Mouse (Mus musculus) colon, adult 2 months (tissue): ENCODE measurements around the gene Brpf1. TPM values are rescaled to one million over a fixed set of nuclear protein-coding genes. Genes with fewer than 3 reads are reported as not detected.

Source experiments
- polyA plus RNA-seq: library from polyadenylated mRNA; depleted of rRNA; stranded (reverse); fragments of >200 nt; gene quantifications from 2 replicates; pipeline ENCODE4 v1.2.3, GENCODE M21; 2012; rRNA removed

Brpf1 gene
- polyA plus RNA-seq: 18.4 and 20.7 TPM in 2 replicates

GRCm38 (mm10) chr6:113306986-113307349, at the start of gene Brpf1:
Gene Brpf1 (plus strand): TSS chr6:113307137.

DNA sequence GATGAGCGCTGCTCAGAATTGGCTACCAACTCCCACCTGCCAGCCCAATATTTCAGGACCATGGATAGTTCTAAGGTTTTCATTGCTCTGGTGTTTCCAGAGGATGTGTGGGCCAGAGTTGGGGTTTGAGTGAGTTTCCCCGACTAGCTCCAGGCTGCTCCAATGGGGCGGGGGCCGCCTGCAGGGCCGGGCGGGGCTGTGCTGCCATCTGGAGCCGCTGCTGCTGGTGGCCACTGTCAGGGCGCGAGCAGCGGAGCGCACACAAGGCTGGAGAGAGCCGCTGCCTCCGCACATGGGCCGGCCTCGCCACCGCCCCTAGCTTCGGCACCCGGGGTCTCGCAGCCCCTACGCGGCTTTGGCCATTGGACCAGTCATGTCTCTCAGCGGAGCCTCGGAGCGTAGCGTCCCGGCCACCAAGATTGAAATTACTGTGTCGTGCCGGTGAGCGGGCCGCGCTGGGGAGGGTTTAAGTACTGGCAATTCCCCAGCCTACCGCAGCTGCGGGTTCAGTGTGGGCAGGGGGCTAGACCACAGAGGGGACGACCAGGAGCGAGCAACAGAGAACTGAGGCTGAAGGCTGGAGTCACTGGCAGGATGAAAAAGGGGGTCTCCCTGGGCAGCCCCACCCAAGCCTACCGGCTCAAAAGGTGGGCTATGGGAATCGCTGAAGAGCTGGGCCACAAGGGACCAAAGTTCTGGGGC, 24.7 kb upstream of the Brpf1 start, which contains the start of gene Cpne9:
Gene Cpne9, plus strand, starts transcription at position 207 of the 702 bp plus-strand sequence.

DNA sequence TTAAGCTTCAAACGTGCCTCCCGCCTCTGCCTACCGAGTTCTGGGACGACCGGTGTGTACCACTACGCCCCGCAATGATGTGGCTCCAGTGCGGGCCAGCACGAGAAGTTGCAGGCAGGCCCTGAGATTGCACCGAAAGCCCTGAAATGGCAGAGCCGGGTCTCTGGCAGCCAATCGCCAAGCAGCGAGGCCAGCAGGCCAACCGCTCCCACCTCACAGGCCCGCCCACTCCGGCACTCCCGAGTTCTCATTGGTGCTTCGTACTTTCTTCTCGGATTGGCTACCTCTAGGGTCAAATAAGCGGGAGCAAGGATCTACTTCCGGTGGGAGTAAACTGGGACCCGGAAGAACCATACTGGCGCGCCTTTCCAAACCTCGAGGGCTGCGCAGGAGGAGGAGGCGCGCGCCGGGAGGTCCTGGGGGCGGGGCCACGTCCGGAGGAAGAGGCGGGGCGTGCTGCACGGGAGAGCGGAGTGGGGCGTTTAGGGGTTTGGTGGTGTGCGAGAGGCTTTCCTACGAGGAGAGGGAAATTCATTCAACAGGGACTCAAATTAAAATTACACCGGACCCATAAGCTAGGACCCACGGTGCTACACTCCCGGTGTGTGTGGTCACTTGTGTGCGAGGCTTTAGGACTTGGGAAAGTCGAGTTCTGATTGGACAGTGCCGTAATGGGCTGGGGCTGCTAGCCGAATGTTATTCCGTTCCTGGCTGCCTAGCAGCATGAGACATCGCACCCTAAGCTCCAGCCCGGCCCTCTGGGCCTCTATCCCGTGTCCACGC, 19.8 kb downstream of the Brpf1 start, which contains the start of gene Ogg1:
Gene Ogg1, plus strand, starts transcription at position 440 of the 783 bp plus-strand sequence.

DNA sequence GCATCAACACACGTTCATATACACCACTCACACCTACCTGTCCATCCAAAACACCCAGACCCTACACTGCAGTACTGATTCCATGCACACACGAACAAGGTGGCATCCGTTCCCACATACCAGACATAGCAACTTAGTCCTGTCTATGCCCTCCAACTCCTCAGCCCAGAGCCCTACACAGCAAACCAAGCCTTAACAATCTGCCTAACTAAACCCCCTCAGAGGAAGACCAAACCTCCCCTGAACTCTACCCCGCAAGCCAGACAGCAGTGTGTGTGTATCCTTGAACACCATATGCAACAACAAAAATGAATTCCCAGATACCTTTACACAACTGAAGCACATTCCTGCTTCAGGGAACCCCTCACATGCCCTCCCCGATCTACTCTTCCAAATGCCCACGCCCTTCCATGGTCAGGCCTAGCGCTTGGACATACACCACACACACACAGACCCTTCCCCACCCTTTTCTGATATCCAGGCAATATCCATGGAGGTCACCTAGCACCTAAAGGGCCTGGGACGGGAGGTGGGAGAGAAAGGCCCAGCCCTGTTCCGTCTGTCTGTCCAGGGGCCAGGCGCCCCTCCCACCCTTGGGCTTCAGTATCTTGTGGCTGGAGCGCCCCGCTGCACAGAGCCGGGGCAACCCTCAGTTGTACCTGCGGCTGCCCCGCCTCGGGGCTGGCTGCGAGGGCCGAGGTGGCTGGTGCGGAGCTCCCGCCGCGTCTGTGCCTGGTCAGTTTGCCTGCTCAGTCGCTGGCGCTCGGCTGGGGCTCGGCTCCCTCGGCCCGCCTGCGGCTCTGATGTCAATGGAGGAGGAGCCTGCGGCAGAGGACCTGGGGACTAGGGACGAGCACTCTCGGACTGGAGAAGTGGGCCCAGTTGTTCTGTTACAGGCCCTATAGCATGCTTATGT, 36.5 kb downstream of the Brpf1 start, which contains the start of gene Camk1:
Gene Camk1, minus strand, starts transcription at position 808 of the 916 bp plus-strand sequence.

Other genes with a start within 250 kb of the Brpf1 start
- gene Setd5, start 229.8 kb upstream of the Brpf1 start, polyA plus RNA-seq: 37.6 and 53.3 TPM in 2 replicates
- 0.69 and 0.83 TPM in 2 replicates for gene Lhfpl4, start 111.8 kb upstream of the Brpf1 start, polyA plus RNA-seq
- 49.7 and 54.9 TPM in 2 replicates for gene Mtmr14, start 69.3 kb upstream of the Brpf1 start, polyA plus RNA-seq
- not detected in 2 replicates for gene Cpne9, start 24.8 kb upstream of the Brpf1 start, polyA plus RNA-seq
- gene Ogg1, start 19.8 kb downstream of the Brpf1 start, polyA plus RNA-seq: 15.0 and 17.0 TPM in 2 replicates
- 51.0 and 52.5 TPM in 2 replicates for gene Camk1, start 36.8 kb downstream of the Brpf1 start, polyA plus RNA-seq
- 27.3 and 28.2 TPM in 2 replicates for gene Tada3, start 70.7 kb downstream of the Brpf1 start, polyA plus RNA-seq
- gene Arpc4, start 71.0 kb downstream of the Brpf1 start, polyA plus RNA-seq: 93.9 and 95.9 TPM in 2 replicates
- 13.7 and 17.6 TPM in 2 replicates for gene Ttll3, start 82.1 kb downstream of the Brpf1 start, polyA plus RNA-seq
- gene Rpusd3, start 112.2 kb downstream of the Brpf1 start, polyA plus RNA-seq: 60.5 and 82.9 TPM in 2 replicates
- gene Cidec, start 128.6 kb downstream of the Brpf1 start, polyA plus RNA-seq: 36.2 and 51.7 TPM in 2 replicates
- 40.7 and 52.2 TPM in 2 replicates for gene Jagn1, start 135.4 kb downstream of the Brpf1 start, polyA plus RNA-seq
- 65.1 and 72.6 TPM in 2 replicates for gene Il17re, start 151.3 kb downstream of the Brpf1 start, polyA plus RNA-seq
- 362 and 371 TPM in 2 replicates for gene Il17rc, start 164.3 kb downstream of the Brpf1 start, polyA plus RNA-seq
- gene Creld1, start 176.2 kb downstream of the Brpf1 start, polyA plus RNA-seq: 11.6 and 14.9 TPM in 2 replicates
- 0.12 and 0.23 TPM in 2 replicates for gene Prrt3, start 194.8 kb downstream of the Brpf1 start, polyA plus RNA-seq
- gene Emc3, start 224.5 kb downstream of the Brpf1 start, polyA plus RNA-seq: 31.9 TPM in 2 replicates
- gene Fancd2, start 224.5 kb downstream of the Brpf1 start, polyA plus RNA-seq: 1.5 and 1.8 TPM in 2 replicates